Mouse (Mus musculus) kidney, adult 2 months (tissue): ENCODE measurements around the gene Olfr871. TPM values are rescaled to one million over a fixed set of nuclear protein-coding genes. Genes with fewer than 3 reads are reported as not detected.
"Not testable (repeated sequence)": the region's sequence is repeated elsewhere in the genome, so short reads cannot be mapped to it uniquely, and the experiment has no call there.

Source experiments
- DNase-seq: peaks from one replicate; pipeline ENCODE4 v3.0.0; 2021
- H3K27ac ChIP-seq: fragments of 200-500 bp; 2 replicates; pipeline ENCODE4 v1.5.1; 2012; ENCODE audit warnings: low read depth, low read length, control low read depth, inconsistent platforms; ENCODE audit not compliant: insufficient read depth
- H3K27me3 ChIP-seq: fragments of 200-500 bp; replicated peaks from 2 replicates; pipeline ENCODE4 v1.6.1; 2012; ENCODE audit warnings: mild to moderate bottlenecking, moderate library complexity, low read length, inconsistent platforms; ENCODE audit not compliant: control insufficient read depth, insufficient read depth
- H3K36me3 ChIP-seq: fragments of 200-500 bp; 2 replicates; pipeline ENCODE4 v1.6.1; 2012; ENCODE audit warnings: mild to moderate bottlenecking, moderate library complexity, low read length, inconsistent platforms; ENCODE audit not compliant: control insufficient read depth, insufficient read depth
- H3K4me1 ChIP-seq: fragments of 200-500 bp; 2 replicates; pipeline ENCODE4 v1.6.1; 2011; ENCODE audit warnings: low read length; ENCODE audit not compliant: control insufficient read depth, insufficient read depth
- H3K4me3 ChIP-seq: fragments of 200-500 bp; 2 replicates; pipeline ENCODE4 v1.5.1; 2011; ENCODE audit warnings: mild to moderate bottlenecking, low read depth, low read length, control low read depth; ENCODE audit not compliant: insufficient read depth
- CTCF ChIP-seq: fragments of 200-500 bp; conservative IDR thresholded peaks from 2 replicates; pipeline ENCODE4 v1.5.1; 2011; ENCODE audit warnings: low read depth, mild to moderate bottlenecking, control low read depth, low read length, moderate library complexity, mixed read lengths; ENCODE audit not compliant: insufficient read depth, insufficient read length
- POLR2A ChIP-seq: fragments of 200-500 bp; IDR thresholded peaks from one replicate; pipeline ENCODE4 v1.6.1; 2011; ENCODE audit warnings: low read depth, low read length, control low read depth
- WGBS: fragments of 180-500 bp; shearing (Covaris S2); methylation state at CpG from one replicate; pipeline ENCODE4 v1.1.7; 2018; 5-methylcytosine and 5-hydroxymethylcytosine counted together
- polyA plus RNA-seq: library from polyadenylated mRNA; depleted of rRNA; stranded (reverse); fragments of >200 nt; gene quantifications from 2 replicates; pipeline ENCODE4 v1.2.3, GENCODE M21; 2012; rRNA removed

Olfr871 gene
- polyA plus RNA-seq = not detected in 2 replicates

DNA sequence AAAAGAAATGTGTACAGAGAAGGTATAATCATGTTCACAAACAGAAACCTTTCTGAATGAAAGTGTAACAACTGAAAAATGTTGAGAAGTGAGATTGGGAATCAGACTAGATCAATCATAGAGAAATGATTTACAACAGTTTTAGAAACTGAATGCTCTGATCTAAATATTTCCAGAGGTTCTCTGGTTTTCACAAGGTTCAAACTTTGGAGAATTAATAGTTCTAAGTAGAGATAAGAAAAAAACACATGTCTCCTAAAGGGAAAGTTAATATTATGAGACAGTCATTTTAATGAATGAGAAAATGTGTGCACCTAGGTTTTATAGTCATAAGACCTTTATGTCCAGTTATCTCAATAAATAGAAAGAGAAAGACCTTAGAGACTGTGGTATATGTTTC lies at the start of gene Olfr871:
Olfr871 (plus strand) TSS at position 301 of the 400 bp plus-strand sequence.
- H3K27me3 ChIP-seq = no peaks in the 10 kb centered on the region
- no peak for DNase-seq
- no peak within 1 kb of the TSS for H3K27ac ChIP-seq
- no peak within 1 kb of the TSS for H3K4me3 ChIP-seq
- no peaks in the 10 kb centered on the region for H3K36me3 ChIP-seq
- H3K4me1 ChIP-seq = no peaks in the 10 kb centered on the region
- TF ChIP-seq CTCF (no peak), POLR2A (no peak)

DNA sequence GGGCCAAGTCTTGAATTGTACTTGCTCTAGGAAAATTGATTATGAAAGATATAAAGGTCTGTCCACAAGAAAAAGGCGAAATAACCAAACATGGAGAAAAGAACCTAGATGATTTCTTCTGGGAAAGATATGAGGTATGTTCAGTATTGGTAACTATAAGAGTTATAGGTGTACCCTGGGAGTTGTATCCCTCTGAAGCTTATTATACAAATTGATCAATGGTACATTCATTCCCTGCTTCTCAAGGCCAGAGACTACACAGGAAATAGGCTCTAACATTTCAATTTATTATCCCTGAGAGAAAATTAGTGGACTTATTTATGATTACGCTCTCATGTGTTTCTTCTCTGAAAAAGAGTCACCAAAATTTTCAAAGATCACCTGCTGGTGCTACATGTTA lies 38.0 kb upstream of the Olfr871 start, which contains the start of gene Olfr870:
Olfr870 (minus strand) TSS at position 101 of the 400 bp plus-strand sequence.
- no peaks in the 10 kb centered on the region for H3K27me3 ChIP-seq
- WGBS = 78% methylated on average over 2 of the region's 2 CpGs
- no peaks in the 10 kb centered on the region for H3K36me3 ChIP-seq
- TF ChIP-seq POLR2A (no peak), CTCF (no peak)
- no peaks in the 10 kb centered on the region for H3K4me1 ChIP-seq
- no peak within 1 kb of the TSS for H3K27ac ChIP-seq
- no peak for DNase-seq
- no peak within 1 kb of the TSS for H3K4me3 ChIP-seq

DNA sequence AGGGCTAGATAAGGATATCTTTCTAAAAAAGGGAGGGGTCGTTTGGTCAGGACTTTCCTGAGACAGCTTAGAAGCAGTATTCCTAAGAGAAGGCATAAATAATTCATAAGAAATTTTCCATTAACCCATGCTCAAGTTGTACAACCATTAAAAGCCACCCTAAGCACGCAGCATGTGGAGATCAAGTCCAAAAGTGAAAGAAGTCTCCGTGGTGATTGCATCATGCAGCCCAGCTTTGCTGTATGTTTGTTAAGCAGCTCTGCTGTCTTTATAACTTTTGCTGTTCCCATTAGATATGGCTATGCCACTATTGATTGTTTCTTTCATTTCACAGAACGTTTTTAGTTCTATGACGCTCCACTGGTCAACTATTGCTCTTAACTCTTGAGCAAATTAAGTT lies 32.5 kb upstream of the Olfr871 start:
- TF ChIP-seq POLR2A (no peak), CTCF (no peak)
- Histone ChIP-seq H3K4me1 (no peaks in the 10 kb centered on the region), H3K27me3 (no peaks in the 10 kb centered on the region), H3K36me3 (no peaks in the 10 kb centered on the region), H3K27ac (no peak overlapping the region), H3K4me3 (no peak overlapping the region)
- 61% methylated on average over 5 of the region's 5 CpGs for WGBS
- no peak for DNase-seq

DNA sequence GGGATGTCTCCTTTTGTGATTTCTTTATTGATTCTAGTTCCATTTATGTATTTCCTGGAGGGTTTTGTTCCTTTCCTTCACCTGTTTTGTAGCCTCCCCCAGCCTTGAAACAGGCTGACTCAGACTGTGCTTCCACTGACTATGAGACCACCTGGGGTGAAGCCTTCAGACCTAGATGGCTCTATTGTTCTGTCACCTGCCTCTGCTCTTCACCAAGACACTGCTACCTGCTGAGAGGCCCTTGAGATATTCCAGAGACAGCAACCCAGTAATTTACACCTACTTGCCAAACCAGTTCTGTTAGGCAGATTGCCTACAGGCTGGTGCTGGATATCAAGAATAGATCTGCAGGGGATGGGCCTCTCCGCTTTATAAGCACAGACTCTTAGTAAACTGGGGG lies 9.9 kb upstream of the Olfr871 start:
- 61% methylated on average over 1 of the region's 1 CpGs for WGBS
- TF ChIP-seq CTCF = no peak
- no peak for TF ChIP-seq POLR2A
- H3K27ac ChIP-seq = no peak overlapping the region
- H3K36me3 ChIP-seq = no peaks in the 10 kb centered on the region
- H3K4me3 ChIP-seq = no peak overlapping the region
- no peaks in the 10 kb centered on the region for H3K27me3 ChIP-seq
- no peak for DNase-seq
- H3K4me1 ChIP-seq = no peaks in the 10 kb centered on the region

GRCm38 (mm10) chr9:20203413-20203984 lies 8.5 kb upstream of the Olfr871 start:
- H3K4me3 ChIP-seq, H3K36me3 ChIP-seq, H3K27me3 ChIP-seq, H3K4me1 ChIP-seq, H3K27ac ChIP-seq, DNase-seq: not testable (repeated sequence)
- 88% methylated on average over 7 of the region's 7 CpGs for WGBS

DNA sequence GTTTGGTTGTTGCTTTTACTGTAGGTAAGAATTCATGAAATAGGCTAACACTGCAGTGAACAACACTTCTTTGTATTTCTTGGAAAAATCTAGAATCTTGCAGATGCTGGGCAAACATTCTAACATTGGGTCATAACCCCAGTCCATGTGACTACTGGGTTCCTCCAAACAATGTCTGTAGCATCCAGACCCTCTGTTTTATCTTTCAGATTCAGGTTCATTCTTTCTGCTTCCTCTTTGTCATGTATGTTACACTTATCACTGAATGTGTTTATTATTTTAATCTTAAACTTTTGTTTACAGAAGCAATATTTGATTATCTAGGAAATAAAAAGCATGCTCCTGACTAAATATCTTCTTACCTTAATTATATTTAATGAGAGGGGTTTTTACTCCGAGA lies 1.2 kb upstream of the Olfr871 start:
- H3K4me3 ChIP-seq = no peak overlapping the region
- 35% methylated on average over 1 of the region's 1 CpGs for WGBS
- no peaks in the 10 kb centered on the region for H3K36me3 ChIP-seq
- H3K27me3 ChIP-seq = no peaks in the 10 kb centered on the region
- TF ChIP-seq CTCF (no peak), POLR2A (no peak)
- DNase-seq = no peak
- no peak overlapping the region for H3K27ac ChIP-seq
- H3K4me1 ChIP-seq = no peaks in the 10 kb centered on the region

GRCm38 (mm10) chr9:20211477-20211876 lies 530 bp upstream of the Olfr871 start:
- Histone ChIP-seq H3K27me3 (no peaks in the 10 kb centered on the region), H3K4me1 (no peaks in the 10 kb centered on the region), H3K4me3 (no peak overlapping the region), H3K27ac (no peak overlapping the region), H3K36me3 (no peaks in the 10 kb centered on the region)
- no peak for DNase-seq
- 51% methylated on average over 2 of the region's 2 CpGs for WGBS
- TF ChIP-seq POLR2A (no peak), CTCF (no peak)

DNA sequence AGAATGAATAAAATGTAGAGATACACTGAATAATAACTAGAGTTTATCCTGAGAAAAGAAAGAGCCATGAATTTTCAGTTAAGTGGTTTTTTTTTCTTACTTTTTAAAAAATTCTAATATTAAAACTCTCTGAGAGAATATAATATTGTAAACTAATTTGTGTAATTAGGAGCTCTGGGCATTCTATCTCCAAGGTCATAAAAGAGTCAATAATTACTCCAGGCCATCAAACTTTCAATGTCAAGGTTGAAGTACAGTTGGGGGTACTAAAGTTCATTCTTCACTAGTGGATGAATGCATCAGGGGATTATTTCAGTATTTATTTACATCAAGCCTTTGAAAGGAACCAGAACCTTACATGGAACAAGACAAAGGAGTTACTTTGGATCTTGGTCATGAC lies 24.8 kb downstream of the Olfr871 start, which contains the start of gene Olfr872:
Olfr872 (plus strand) TSS at position 301 of the 400 bp plus-strand sequence.
- DNase-seq = no peak
- no peaks in the 10 kb centered on the region for H3K27me3 ChIP-seq
- H3K36me3 ChIP-seq = no peaks in the 10 kb centered on the region
- no peak within 1 kb of the TSS for H3K4me3 ChIP-seq
- no peak within 1 kb of the TSS for H3K27ac ChIP-seq
- TF ChIP-seq CTCF = no peak
- no peak for TF ChIP-seq POLR2A
- H3K4me1 ChIP-seq = no peaks in the 10 kb centered on the region
